Mouse (Mus musculus) cerebellum, adult 2 months (tissue): ENCODE data around the gene Cep295.
"Not testable (repeated sequence)": the region's sequence is repeated elsewhere in the genome, so short reads cannot be mapped to it uniquely, and the experiment has no call there.

Experiments used
- CTCF ChIP-seq: fragments of 200-500 bp; IDR thresholded peaks from 2 replicates; pipeline ENCODE4 v1.5.1; 2011; ENCODE audit warnings: low read depth, mild to moderate bottlenecking, control low read depth, low read length, moderate library complexity, borderline replicate concordance; ENCODE audit not compliant: insufficient read depth
- POLR2A ChIP-seq: fragments of 200-500 bp; IDR thresholded peaks from 2 replicates; pipeline ENCODE4 v1.6.1; 2011; ENCODE audit warnings: low read length, control low read depth, borderline replicate concordance; ENCODE audit not compliant: insufficient read depth

- TF ChIP-seq CTCF, POLR2A: not testable (repeated sequence)
Measured at GRCm38 (mm10) chr9:15316296-15316695, 41.3 kb downstream of the Cep295 start.
